Comparison of ENCODE assay signal across 9 mouse cellular contexts in the genomic region with DNA sequence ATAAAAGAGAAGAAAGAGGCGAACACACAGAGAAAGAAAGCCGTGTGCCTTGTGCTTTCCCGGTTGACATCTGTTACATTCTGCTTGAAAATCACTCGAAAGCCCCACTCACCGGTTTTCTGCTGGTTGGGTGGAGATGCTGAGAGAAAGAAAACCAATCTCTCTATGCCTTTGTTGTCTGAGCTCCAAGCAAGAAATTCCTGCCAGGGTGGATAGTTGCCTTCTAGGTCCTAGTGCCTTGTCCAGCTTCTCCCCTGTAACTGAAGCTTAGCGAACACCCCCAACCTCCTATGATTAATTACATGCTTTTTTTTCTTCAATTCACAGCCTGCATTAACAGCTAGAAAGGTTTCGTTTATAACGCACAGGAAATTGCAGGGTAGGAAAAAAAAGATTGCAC. TPM values are rescaled to one million over a fixed set of nuclear protein-coding genes. Genes with fewer than 3 reads are reported as not detected.
DNase-seq lines count a peak whose midpoint lies in the region; ATAC-seq and TF ChIP-seq lines count a peak whose summit lies in the region.
"Had no signal": no experiment of that assay in that cellular context is flagged by ENCODE, and none has a peak within 500 bp of the region (broad histone marks: within the 10 kb centered on the region; RNA-seq: fewer than 3 reads in every experiment).

Dcx (minus strand) TSS at position 354 of the 400 bp plus-strand sequence.

- TF ChIP-seq POLR2A in cortical plate, adult 2 months (IDR thresholded peaks at IDR 0.05; ENCODE audit: extremely low read depth, insufficient read depth, low read length): 0 out of 2 replicates have a peak, but pooled peaks have one; percentile 29

- H3K4me1 ChIP-seq in cortical plate, adult 2 months (ENCODE audit: control insufficient read depth, insufficient read depth, low read length): no peaks in the 10 kb centered on the region; the same call in 1 of the 2 replicates
- no peaks in the 10 kb centered on the region for H3K4me1 ChIP-seq in embryonic facial prominence, embryonic 12.5 days
- no peaks in the 10 kb centered on the region for H3K4me1 ChIP-seq in midbrain, embryonic 12.5 days

- H3K9ac ChIP-seq in embryonic facial prominence, embryonic 12.5 days: no peak within 1 kb of the TSS
- H3K9ac ChIP-seq in midbrain, embryonic 12.5 days (replicated peaks): peak within 1 kb of the TSS; percentile 57

- no peaks in the 10 kb centered on the region for H3K9me3 ChIP-seq in embryonic facial prominence, embryonic 12.5 days
- no peaks in the 10 kb centered on the region for H3K9me3 ChIP-seq in midbrain, embryonic 12.5 days

- H3K4me3 ChIP-seq in cortical plate, adult 2 months (ENCODE audit: insufficient read depth, low read length): peak within 1 kb of the TSS; percentile 77
- no peak within 1 kb of the TSS for H3K4me3 ChIP-seq in embryonic facial prominence, embryonic 12.5 days
- peak within 1 kb of the TSS; percentile 50 for H3K4me3 ChIP-seq in layer of hippocampus, adult 2 months
- peak within 1 kb of the TSS; percentile 41 for H3K4me3 ChIP-seq in midbrain, embryonic 12.5 days

- no peaks in the 10 kb centered on the region for H3K36me3 ChIP-seq in embryonic facial prominence, embryonic 12.5 days
- no peaks in the 10 kb centered on the region for H3K36me3 ChIP-seq in midbrain, embryonic 12.5 days

- DNase-seq in layer of hippocampus, adult 2 months (ENCODE audit: low spot score in 2 of 2): peak; percentile 15 to 21
- no peak for DNase-seq in urinary bladder, postnatal 36 days (ENCODE audit: low spot score in 2 of 2)
- DNase-seq in c-Kit-positive CD71-positive TER-119-positive erythroid progenitor cells, embryonic 14.5 days (ENCODE audit: low spot score): no peak
- DNase-seq in adrenal gland, postnatal 36 days: no peak
- DNase-seq in kidney, adult 9 months: no peak
- DNase-seq: kidney, postnatal 10 days had no signal

- TF ChIP-seq CTCF in cortical plate, adult 2 months (IDR thresholded peaks at IDR 0.05; ENCODE audit: extremely low read depth, insufficient read depth, low read length): no peak
- TF ChIP-seq CTCF in layer of hippocampus, adult 2 months (conservative IDR thresholded peaks at IDR 0.05): no peak

- no peak for ATAC-seq in embryonic facial prominence, embryonic 12.5 days (ENCODE audit: insufficient number of reproducible peaks, insufficient read depth, low FRiP score, low TSS enrichment)
- peak; percentile 67; the same call in 1 of the 2 replicates for ATAC-seq in midbrain, embryonic 12.5 days (ENCODE audit: low FRiP score, low read depth)

- no peak within 1 kb of the TSS for H3K4me2 ChIP-seq in embryonic facial prominence, embryonic 12.5 days (replicated peaks)
- H3K4me2 ChIP-seq in midbrain, embryonic 12.5 days (replicated peaks): peak within 1 kb of the TSS; percentile 45

- 56% methylated on average over 8 of the region's 8 CpGs for WGBS in embryonic facial prominence, embryonic 12.5 days
- 43% methylated on average over 8 of the region's 8 CpGs for WGBS in midbrain, embryonic 12.5 days

- H3K27ac ChIP-seq in cortical plate, adult 2 months (ENCODE audit: insufficient read depth, low read length): peak within 1 kb of the TSS; percentile 10; the same call in 1 of the 2 replicates
- no peak within 1 kb of the TSS for H3K27ac ChIP-seq in embryonic facial prominence, embryonic 12.5 days
- peak within 1 kb of the TSS; percentile 75 for H3K27ac ChIP-seq in layer of hippocampus, adult 2 months
- peak within 1 kb of the TSS; percentile 86 for H3K27ac ChIP-seq in midbrain, embryonic 12.5 days (replicated peaks)

- H3K27me3 ChIP-seq in embryonic facial prominence, embryonic 12.5 days: no peaks in the 10 kb centered on the region
- H3K27me3 ChIP-seq in midbrain, embryonic 12.5 days: no peaks in the 10 kb centered on the region; the same call in 1 of the 2 replicates

RNA-seq across cellular contexts. Expression of gene Dcx, which starts in this region (rescaled TPM):
- 17.2 and 18.0 TPM in 2 replicates for polyA plus RNA-seq in cortical plate, adult 2 months (2012; rRNA removed)
- 17.4 and 18.1 TPM in 2 replicates for polyA plus RNA-seq in embryonic facial prominence, embryonic 12.5 days (2016; fragmentation: Nextera tagmentation; extraction: Ambion mirVana)
- 10 to 100 TPM; 13.1 to 13.8 TPM for total RNA-seq in layer of hippocampus, adult 2 months (2021)
- polyA plus RNA-seq in midbrain, embryonic 12.5 days (2016; fragmentation: Nextera tagmentation; extraction: Ambion mirVana): 164 and 182 TPM in 2 replicates
- total RNA-seq in adrenal gland, postnatal 36 days (2021): under 1 TPM; 0.20 to 0.33 TPM

Comparison
In these comparisons a context has a peak if more than half of its experiments do, and no peak if none do; other contexts are left out.
1. RNA of gene Dcx (total RNA-seq): 13.1 to 13.8 TPM in layer of hippocampus, adult 2 months; 0.20 to 0.33 TPM in adrenal gland, postnatal 36 days; every median in the first group is over 10 times any median in the second.
2. DNase-seq: peak in layer of hippocampus, adult 2 months (2 of 2); none in urinary bladder, postnatal 36 days (0 of 2), c-Kit-positive CD71-positive TER-119-positive erythroid progenitor cells, embryonic 14.5 days (single experiment), adrenal gland, postnatal 36 days (0 of 2) and kidney, adult 9 months (single experiment).